ENCODE assay signal across 18 mouse cellular contexts in the genomic region with DNA sequence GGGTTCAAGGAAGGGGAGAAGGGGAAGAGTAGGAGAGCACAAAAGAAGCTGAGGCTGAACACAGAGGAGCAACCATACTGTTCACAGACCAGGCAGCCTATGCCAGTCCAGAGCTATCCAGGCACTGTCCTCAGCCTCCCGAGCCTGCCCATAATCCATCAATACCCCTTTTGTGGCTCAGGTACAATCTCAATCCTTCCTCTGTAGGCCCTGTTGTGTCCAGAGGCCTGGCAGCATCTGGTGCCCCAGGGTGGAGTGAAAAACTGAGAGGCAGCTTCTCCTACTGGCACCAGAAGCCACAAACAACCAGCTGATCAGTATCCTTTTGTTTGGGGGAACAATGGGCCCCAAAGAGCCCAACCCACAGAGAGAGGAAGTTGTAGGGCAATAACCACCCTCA.
DNase-seq lines count a peak whose midpoint lies in the region; ATAC-seq lines count a peak whose summit lies in the region.
"Had no signal": no experiment of that assay in that cellular context is flagged by ENCODE, and none has a peak within 500 bp of the region (broad histone marks: within the 10 kb centered on the region; RNA-seq: fewer than 3 reads in every experiment).

No protein-coding gene starts in this region.

- peak; percentile 65 for ATAC-seq in frontal cortex, adult (ENCODE audit: low TSS enrichment)
- ATAC-seq in erythroblast, adult 5-6 weeks (replicated peaks; ENCODE audit: low FRiP score, poor library complexity, severe bottlenecking), result no peak
- ATAC-seq: CD4-positive, CD25-positive, alpha-beta regulatory T cell, adult 4 months; forebrain, embryonic 15.5 days; hindbrain, embryonic 16.5 days had no signal

- intact Hi-C loops in left cerebral cortex, postnatal 4 days (cut with DNase I), result no loop called here

- DNase-seq in frontal cortex, postnatal 10 days (ENCODE audit: low spot score in 2 of 2), result no peak
- peak; percentile 48 for DNase-seq in left cerebral cortex, adult 11 months (ENCODE audit: low spot score)
- no peak for DNase-seq in left cerebral cortex, postnatal 4 days
- peak; percentile 92 for DNase-seq in brain, adult 2 months (ENCODE audit: low read depth, low spot score)
- DNase-seq in layer of hippocampus, adult 8-10 months (ENCODE audit: low spot score in 2 of 2), result peak; percentile 33 to 72
- no peak for DNase-seq in urinary bladder, postnatal 4 days (ENCODE audit: low spot score in 2 of 2)
- DNase-seq: adrenal gland, postnatal 25 days; cerebellum, postnatal 10 days; gastrocnemius, postnatal 25 days; heart, adult 11 months; kidney, adult 18-20 months; kidney, postnatal 25 days; thymus, postnatal 4 days had no signal

Comparison
In these comparisons a context has a peak if more than half of its experiments do, and no peak if none do; other contexts are left out.
1. DNase-seq: peak in left cerebral cortex, adult 11 months (single experiment), brain, adult 2 months (single experiment) and layer of hippocampus, adult 8-10 months (2 of 2); none in frontal cortex, postnatal 10 days (0 of 2), left cerebral cortex, postnatal 4 days (single experiment) and urinary bladder, postnatal 4 days (0 of 2).